13 mouse cellular contexts compared by ENCODE assay signal in genomic region chr14:29029107-29029469, GRCm38 (mm10). TPM values are rescaled to one million over a fixed set of nuclear protein-coding genes. Genes with fewer than 3 reads are reported as not detected.
DNase-seq lines count a peak whose midpoint lies in the region; ATAC-seq and TF ChIP-seq lines count a peak whose summit lies in the region.
"Had no signal": no experiment of that assay in that cellular context is flagged by ENCODE, and none has a peak within 500 bp of the region (broad histone marks: within the 10 kb centered on the region; RNA-seq: fewer than 3 reads in every experiment).

No protein-coding gene starts in this region.

- H3K27me3 ChIP-seq in midbrain, embryonic 11.5 days (ENCODE audit: control insufficient read depth, insufficient read depth, low read length) = no peaks in the 10 kb centered on the region
- no peaks in the 10 kb centered on the region for H3K27me3 ChIP-seq in midbrain, embryonic 10.5 days (ENCODE audit: low read depth, poor library complexity, severe bottlenecking)
- no peaks in the 10 kb centered on the region for H3K27me3 ChIP-seq in embryonic facial prominence, embryonic 14.5 days (replicated peaks; ENCODE audit: control insufficient read depth, insufficient read depth, low read length)
- H3K27me3 ChIP-seq in hindbrain, postnatal 0 days (ENCODE audit: insufficient read depth, low read length) = no peaks in the 10 kb centered on the region
- H3K27me3 ChIP-seq: lung, embryonic 15.5 days had no signal

- 40% methylated on average over 2 of the region's 2 CpGs for WGBS in midbrain, embryonic 11.5 days
- WGBS in midbrain, embryonic 10.5 days = 61% methylated on average over 2 of the region's 2 CpGs
- 34% methylated on average over 2 of the region's 2 CpGs for WGBS in embryonic facial prominence, embryonic 14.5 days
- WGBS in hindbrain, postnatal 0 days = 16% methylated on average over 2 of the region's 2 CpGs

- peak; percentile 90 for DNase-seq in midbrain, embryonic 11.5 days (ENCODE audit: low spot score, missing footprints)
- DNase-seq in midbrain, embryonic 10.5 days (ENCODE audit: low spot score) = no peak
- DNase-seq in embryonic facial prominence, embryonic 14.5 days (ENCODE audit: low spot score) = peak; percentile 91
- DNase-seq in hindbrain, postnatal 0 days (ENCODE audit: low spot score) = peak; percentile 61
- no peak for DNase-seq in urinary bladder, adult 18-20 months (ENCODE audit: low spot score in 2 of 2)
- no peak for DNase-seq in thymus, postnatal 36 days
- no peak for DNase-seq in adrenal gland, postnatal 36 days
- DNase-seq: cerebellum, postnatal 36 days; kidney, postnatal 4 days; left cerebral cortex, postnatal 4 days; thymus, adult 18-20 months had no signal

- H3K4me2 ChIP-seq in midbrain, embryonic 11.5 days = no peak overlapping the region
- H3K4me2 ChIP-seq in embryonic facial prominence, embryonic 14.5 days (ENCODE audit: low read depth, low read length) = peak overlapping the region; percentile 26; the same call in 1 of the 2 replicates
- no peak overlapping the region for H3K4me2 ChIP-seq in hindbrain, postnatal 0 days (ENCODE audit: low read depth, low read length)
- H3K4me2 ChIP-seq: lung, embryonic 15.5 days had no signal

- H3K9ac ChIP-seq in midbrain, embryonic 11.5 days (ENCODE audit: low read length) = no peak overlapping the region
- no peak overlapping the region for H3K9ac ChIP-seq in embryonic facial prominence, embryonic 14.5 days (ENCODE audit: low read depth, low read length)
- H3K9ac ChIP-seq in hindbrain, postnatal 0 days (replicated peaks; ENCODE audit: low read length) = no peak overlapping the region
- H3K9ac ChIP-seq: lung, embryonic 15.5 days had no signal

- H3K27ac ChIP-seq in midbrain, embryonic 11.5 days (ENCODE audit: low read depth, low read length) = no peak overlapping the region
- H3K27ac ChIP-seq in midbrain, embryonic 10.5 days (replicated peaks) = no peak overlapping the region
- H3K27ac ChIP-seq in embryonic facial prominence, embryonic 14.5 days (replicated peaks; ENCODE audit: low read depth, low read length) = peak overlapping the region; percentile 83; the same call in 1 of the 2 replicates
- H3K27ac ChIP-seq in hindbrain, postnatal 0 days = no peak overlapping the region
- H3K27ac ChIP-seq: lung, embryonic 15.5 days had no signal

- ATAC-seq in midbrain, embryonic 11.5 days (ENCODE audit: low FRiP score) = peak; percentile 50
- ATAC-seq in embryonic facial prominence, embryonic 14.5 days (ENCODE audit: low read depth) = peak; percentile 76
- no peak for ATAC-seq in hindbrain, postnatal 0 days

- H3K9me3 ChIP-seq in midbrain, embryonic 11.5 days (ENCODE audit: control insufficient read depth, low read length) = no peaks in the 10 kb centered on the region
- H3K9me3 ChIP-seq in midbrain, embryonic 10.5 days (replicated peaks) = no peaks in the 10 kb centered on the region
- H3K9me3 ChIP-seq in embryonic facial prominence, embryonic 14.5 days (ENCODE audit: control insufficient read depth, low read length) = no peaks in the 10 kb centered on the region
- H3K9me3 ChIP-seq in hindbrain, postnatal 0 days (ENCODE audit: low read length) = no peaks in the 10 kb centered on the region
- H3K9me3 ChIP-seq: lung, embryonic 15.5 days had no signal

- H3K4me1 ChIP-seq in midbrain, embryonic 11.5 days (ENCODE audit: control insufficient read depth, insufficient read depth, low read length) = peaks cover 11% of the 10 kb centered on the region
- H3K4me1 ChIP-seq in midbrain, embryonic 10.5 days = peaks cover 38% of the 10 kb centered on the region
- peaks cover 25% of the 10 kb centered on the region for H3K4me1 ChIP-seq in embryonic facial prominence, embryonic 14.5 days (ENCODE audit: control insufficient read depth, insufficient read depth, low read length)
- peaks cover 11% of the 10 kb centered on the region; the same call in 1 of the 2 replicates for H3K4me1 ChIP-seq in hindbrain, postnatal 0 days (ENCODE audit: insufficient read depth, low read length)
- H3K4me1 ChIP-seq: lung, embryonic 15.5 days had no signal

- H3K4me3 ChIP-seq in midbrain, embryonic 11.5 days (ENCODE audit: low read depth, low read length) = no peak overlapping the region
- H3K4me3 ChIP-seq in midbrain, embryonic 10.5 days = no peak overlapping the region
- H3K4me3 ChIP-seq in embryonic facial prominence, embryonic 14.5 days (ENCODE audit: low read depth, low read length) = no peak overlapping the region
- H3K4me3 ChIP-seq in hindbrain, postnatal 0 days (ENCODE audit: low read length) = no peak overlapping the region
- H3K4me3 ChIP-seq: lung, embryonic 15.5 days had no signal

- no peak for TF ChIP-seq CTCF in hindbrain, postnatal 0 days (IDR thresholded peaks at IDR 0.05; ENCODE audit: low read depth)

- no peaks in the 10 kb centered on the region for H3K36me3 ChIP-seq in midbrain, embryonic 11.5 days (ENCODE audit: control insufficient read depth, insufficient read depth, low read length)
- H3K36me3 ChIP-seq in midbrain, embryonic 10.5 days = peaks cover 31% of the 10 kb centered on the region
- no peaks in the 10 kb centered on the region for H3K36me3 ChIP-seq in embryonic facial prominence, embryonic 14.5 days (ENCODE audit: control insufficient read depth, insufficient read depth, low read length)
- no peaks in the 10 kb centered on the region for H3K36me3 ChIP-seq in hindbrain, postnatal 0 days (ENCODE audit: insufficient read depth, low read length)
- H3K36me3 ChIP-seq: lung, embryonic 15.5 days had no signal

RNA-seq across cellular contexts. Expression of gene Lrtm1, which starts 11.1 kb away (rescaled TPM):
- 5.8 and 6.2 TPM in 2 replicates for polyA plus RNA-seq in midbrain, embryonic 11.5 days (2014; fragmentation: Nextera tagmentation; extraction: Ambion mirVana)
- polyA plus RNA-seq in midbrain, embryonic 10.5 days (2016; fragmentation: Nextera tagmentation; extraction: Ambion mirVana) = 17.5 and 27.2 TPM in 2 replicates
- 1.5 and 2.2 TPM in 2 replicates for polyA plus RNA-seq in embryonic facial prominence, embryonic 14.5 days (2014; fragmentation: Nextera tagmentation; extraction: Ambion mirVana)
- total RNA-seq in hindbrain, postnatal 0 days (2014; rRNA removed) = 0.31 TPM in 1 of 2 replicates, not detected in the other
- polyA plus RNA-seq in hindbrain, postnatal 0 days (2015; fragmentation: Nextera tagmentation; extraction: Ambion mirVana) = 0.09 and 0.11 TPM in 2 replicates
- total RNA-seq in adrenal gland, postnatal 36 days (2021) = not detected
- total RNA-seq: left cerebral cortex, postnatal 4 days had no signal
- polyA plus RNA-seq: intestine, embryonic 14.5 days; lung, embryonic 15.5 days had no signal

Comparison
In these comparisons a context has a peak if more than half of its experiments do, and no peak if none do; other contexts are left out.
1. DNase-seq: peak in midbrain, embryonic 11.5 days (single experiment), embryonic facial prominence, embryonic 14.5 days (single experiment) and hindbrain, postnatal 0 days (single experiment); none in midbrain, embryonic 10.5 days (single experiment), urinary bladder, adult 18-20 months (0 of 2), thymus, postnatal 36 days (0 of 2) and adrenal gland, postnatal 36 days (0 of 2).